Mouse (Mus musculus) megakaryocyte, embryonic 14.5 days (primary cell): ENCODE measurements around the gene Gnas. TPM values are rescaled to one million over a fixed set of nuclear protein-coding genes. Genes with fewer than 3 reads are reported as not detected.

ENCODE experiments used
- H3K27me3 ChIP-seq: replicated peaks from 2 replicates; pipeline ENCODE3; 2012; ENCODE audit warnings: inconsistent platforms
- H3K36me3 ChIP-seq: replicated peaks from 2 replicates; pipeline ENCODE3; 2012; ENCODE audit warnings: low read length, inconsistent platforms, mixed read lengths
- H3K4me1 ChIP-seq: 2 replicates; pipeline ENCODE4 v1.6.1; 2012; ENCODE audit warnings: inconsistent platforms
- H3K4me3 ChIP-seq: replicated peaks from 2 replicates; pipeline ENCODE3; 2012; ENCODE audit warnings: moderate library complexity, mild to moderate bottlenecking, inconsistent platforms
- H3K9me3 ChIP-seq: 2 replicates; pipeline ENCODE4 v1.6.1; 2012; ENCODE audit warnings: inconsistent platforms
- FLI1 ChIP-seq: IDR thresholded peaks from 2 replicates; pipeline ENCODE4 v1.6.1; 2012; ENCODE audit warnings: low read length, inconsistent platforms, mixed read lengths
- GATA1 ChIP-seq: IDR thresholded peaks from 3 replicates; pipeline ENCODE4 v1.6.1; 2012; ENCODE audit warnings: mixed read lengths, low read length, inconsistent platforms, borderline replicate concordance
- polyA plus RNA-seq: library from polyadenylated mRNA; stranded (reverse); fragments of >175 nt; gene quantifications from 2 replicates; pipeline ENCODE4 v1.2.3, GENCODE M21; 2012; ENCODE audit warnings: low replicate concordance; ENCODE audit not compliant: insufficient read depth

Gnas gene
- polyA plus RNA-seq = 1,157 and 1,276 TPM in 2 replicates

DNA sequence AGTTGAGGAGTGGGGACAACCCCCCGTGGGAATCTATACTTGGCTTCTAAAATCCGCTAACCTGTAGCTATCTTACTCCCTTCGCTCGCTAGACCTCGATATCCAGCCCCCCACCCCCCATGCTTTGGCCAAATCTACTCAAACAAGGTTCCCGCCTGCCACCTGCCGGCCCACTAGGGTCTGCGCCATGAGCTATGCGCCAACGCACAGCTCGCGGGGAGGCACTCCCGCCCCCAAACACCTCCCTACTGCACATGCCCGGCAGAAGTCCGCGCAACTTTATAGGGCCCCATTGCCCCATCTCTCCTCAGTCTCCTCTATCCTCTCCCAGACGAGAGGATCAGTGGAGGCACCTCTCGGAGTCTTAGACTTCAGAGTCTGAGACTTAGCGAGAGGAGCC is at the start of gene Gnas:
Gene Gnas (plus strand): TSS at position 310 of the 400 bp plus-strand sequence.
- TF ChIP-seq GATA1 = no peak
- TF ChIP-seq FLI1 = no peak
- Histone ChIP-seq H3K4me3 (no peak within 1 kb of the TSS), H3K4me1 (peaks cover 8% of the 10 kb centered on the region), H3K27me3 (peaks cover 64% of the 10 kb centered on the region), H3K9me3 (peaks cover 30% of the 10 kb centered on the region), H3K36me3 (peaks cover 99% of the 10 kb centered on the region)

DNA sequence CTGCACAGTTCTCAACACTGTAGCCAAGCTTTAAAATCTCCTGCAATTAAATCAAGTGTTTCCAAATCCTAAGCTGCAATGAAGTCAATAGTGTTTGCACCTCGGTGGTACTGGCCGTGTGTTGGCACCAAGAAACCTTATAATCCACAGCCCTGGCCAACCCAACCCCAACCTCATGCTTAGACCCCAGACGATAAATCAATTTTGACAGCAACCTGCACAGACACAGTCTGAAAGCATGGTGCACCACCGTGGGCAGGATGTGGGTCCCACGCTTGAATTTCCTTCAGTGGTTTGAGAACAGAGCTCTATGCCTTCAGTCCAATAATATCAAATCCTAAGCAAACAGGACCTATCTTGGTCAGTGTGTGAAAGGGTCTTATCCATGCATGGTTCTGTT is 41.7 kb upstream of the Gnas start:
- Histone ChIP-seq H3K4me1 (no peaks in the 10 kb centered on the region), H3K27me3 (peaks cover 3% of the 10 kb centered on the region), H3K9me3 (peaks cover 36% of the 10 kb centered on the region), H3K36me3 (no peaks in the 10 kb centered on the region), H3K4me3 (no peak overlapping the region)
- TF ChIP-seq FLI1 = no peak
- no peak for TF ChIP-seq GATA1

GRCm38 (mm10) chr2:174251963-174252362 is 32.2 kb upstream of the Gnas start:
- H3K9me3 ChIP-seq = 0 out of 2 replicates have a peak, but pooled peaks cover 3% of the 10 kb centered on the region
- no peaks in the 10 kb centered on the region for H3K36me3 ChIP-seq
- TF ChIP-seq GATA1 = no peak
- TF ChIP-seq FLI1 = no peak
- H3K4me1 ChIP-seq = no peaks in the 10 kb centered on the region
- H3K4me3 ChIP-seq = no peak overlapping the region
- peaks cover 16% of the 10 kb centered on the region for H3K27me3 ChIP-seq

DNA sequence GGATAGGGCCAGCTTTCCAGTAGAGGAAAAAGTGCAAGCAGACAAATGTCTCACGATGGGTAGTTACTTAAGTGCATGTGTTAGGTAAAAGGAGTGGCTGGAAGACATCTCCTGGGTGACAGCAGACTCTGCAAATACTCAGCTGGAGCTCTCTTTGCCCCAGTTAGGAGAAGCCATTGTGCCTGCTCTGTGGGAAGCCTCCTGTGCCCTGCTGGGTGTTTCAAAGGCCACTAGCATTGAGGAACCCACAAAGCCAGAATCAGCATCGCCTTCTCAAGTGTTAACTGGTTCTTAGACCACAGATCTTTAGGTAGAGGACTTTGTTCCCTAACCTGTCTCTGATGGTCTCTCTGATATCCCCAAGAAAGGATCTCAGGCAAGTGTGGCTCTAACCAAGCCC is 26.8 kb upstream of the Gnas start:
- peaks cover 23% of the 10 kb centered on the region for H3K27me3 ChIP-seq
- TF ChIP-seq FLI1 (no peak), GATA1 (no peak)
- H3K4me3 ChIP-seq = no peak overlapping the region

GRCm38 (mm10) chr2:174260004-174260403 is 24.1 kb upstream of the Gnas start:
- no peak for TF ChIP-seq FLI1
- TF ChIP-seq GATA1 = no peak
- peaks cover 12% of the 10 kb centered on the region for H3K36me3 ChIP-seq
- H3K4me3 ChIP-seq = no peak overlapping the region
- no peaks in the 10 kb centered on the region for H3K9me3 ChIP-seq
- H3K27me3 ChIP-seq = peaks cover 23% of the 10 kb centered on the region
- peaks cover 12% of the 10 kb centered on the region for H3K4me1 ChIP-seq

More for the DNA sequence above, 26.8 kb upstream of the Gnas start:
- H3K4me1 ChIP-seq = no peaks in the 10 kb centered on the region
- no peaks in the 10 kb centered on the region for H3K36me3 ChIP-seq
- no peaks in the 10 kb centered on the region for H3K9me3 ChIP-seq

- TF ChIP-seq GATA1 = no peak
- TF ChIP-seq FLI1 = no peak
- Histone ChIP-seq H3K27me3 (peaks cover 17% of the 10 kb centered on the region), H3K9me3 (no peaks in the 10 kb centered on the region), H3K36me3 (peaks cover 23% of the 10 kb centered on the region), H3K4me1 (peaks cover 12% of the 10 kb centered on the region), H3K4me3 (no peak overlapping the region)
Measured at GRCm38 (mm10) chr2:174260908-174261800, 23.0 kb upstream of the Gnas start.

DNA sequence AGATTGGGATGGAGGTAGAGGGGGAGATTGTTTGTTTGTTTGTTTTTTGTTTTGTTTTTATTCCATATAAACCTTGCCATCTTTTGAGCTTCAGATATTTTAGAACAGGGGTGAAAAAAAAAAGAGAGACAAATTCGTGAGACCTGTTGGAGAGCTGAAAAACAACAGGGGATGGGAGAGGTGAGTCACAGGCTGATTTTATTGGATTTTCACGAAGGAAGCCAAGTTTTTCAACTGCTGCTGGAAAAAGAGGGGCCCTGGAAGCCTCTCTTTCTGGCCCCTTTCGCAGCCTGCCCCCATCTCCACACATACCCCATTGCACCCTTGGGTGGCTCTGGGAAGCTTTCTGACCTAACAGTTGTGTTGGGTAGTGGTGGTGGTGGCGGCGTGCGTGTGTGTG is 22.3 kb upstream of the Gnas start:
- TF ChIP-seq FLI1 = no peak
- no peak for TF ChIP-seq GATA1
- H3K36me3 ChIP-seq = peaks cover 29% of the 10 kb centered on the region
- H3K9me3 ChIP-seq = no peaks in the 10 kb centered on the region
- H3K4me1 ChIP-seq = peaks cover 12% of the 10 kb centered on the region
- no peak overlapping the region for H3K4me3 ChIP-seq
- peaks cover 11% of the 10 kb centered on the region for H3K27me3 ChIP-seq

DNA sequence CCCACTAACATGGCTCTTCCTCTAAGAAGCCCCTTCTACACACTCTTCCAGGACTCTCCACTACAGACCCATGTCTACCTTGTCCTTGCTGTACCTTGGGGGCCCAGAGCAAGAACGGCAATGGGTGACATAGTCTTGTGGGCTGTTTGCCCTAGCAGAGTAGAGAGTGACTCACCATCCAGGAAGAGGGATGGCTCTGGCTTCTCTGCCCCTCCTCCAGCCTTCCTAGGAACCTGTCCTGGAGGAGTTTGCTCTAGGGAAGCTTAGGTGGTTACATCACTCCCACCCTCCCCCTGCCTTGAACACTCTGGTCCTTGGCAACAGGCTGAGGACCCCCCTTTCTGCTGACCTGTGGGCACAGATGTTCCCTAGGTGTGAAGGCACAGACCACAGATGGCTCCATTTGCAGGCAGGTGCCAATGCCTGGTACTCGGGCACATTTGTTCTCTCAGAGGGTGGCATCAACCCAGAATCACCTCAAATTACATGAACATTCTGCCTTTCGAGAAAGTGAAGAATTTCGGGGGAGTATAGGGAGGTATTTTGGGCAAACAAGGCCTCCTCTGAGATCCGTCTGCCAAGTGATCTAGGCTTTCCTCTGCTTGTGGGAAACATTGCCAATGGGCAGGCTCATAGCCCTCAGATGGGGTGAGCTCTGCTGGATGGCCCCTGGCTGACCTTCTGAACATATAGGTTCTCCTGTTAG is 20.9 kb upstream of the Gnas start:
- Histone ChIP-seq H3K27me3 (peaks cover 9% of the 10 kb centered on the region), H3K9me3 (no peaks in the 10 kb centered on the region), H3K4me1 (peaks cover 12% of the 10 kb centered on the region), H3K36me3 (peaks cover 43% of the 10 kb centered on the region), H3K4me3 (no peak overlapping the region)
- TF ChIP-seq GATA1 (no peak), FLI1 (no peak)

DNA sequence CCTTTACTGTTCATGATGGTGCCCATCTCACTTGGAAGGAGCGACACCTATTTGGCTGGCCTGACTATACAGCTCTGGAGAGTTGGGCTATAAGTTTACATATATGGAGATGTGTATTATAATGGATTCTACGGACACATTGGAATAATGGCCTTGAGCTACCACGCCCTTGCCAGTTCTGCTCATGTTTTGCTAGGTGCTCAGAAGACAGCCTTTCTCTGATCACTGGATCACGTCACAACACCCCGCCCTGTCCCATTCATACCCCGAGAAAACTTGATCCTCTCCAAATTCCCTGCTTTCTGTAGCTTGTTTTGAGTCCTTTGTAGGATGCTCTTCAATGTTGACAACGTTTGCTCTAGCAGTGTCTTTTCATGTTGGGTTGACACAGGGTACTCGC is 19.9 kb upstream of the Gnas start:
- no peak overlapping the region for H3K4me3 ChIP-seq
- no peaks in the 10 kb centered on the region for H3K9me3 ChIP-seq
- peaks cover 5% of the 10 kb centered on the region for H3K27me3 ChIP-seq
- peaks cover 53% of the 10 kb centered on the region for H3K36me3 ChIP-seq
- peaks cover 12% of the 10 kb centered on the region for H3K4me1 ChIP-seq
- no peak for TF ChIP-seq FLI1
- TF ChIP-seq GATA1 = no peak

GRCm38 (mm10) chr2:174270416-174270815 is 13.7 kb upstream of the Gnas start:
- peaks cover 4% of the 10 kb centered on the region; the same call in 1 of the 2 replicates for H3K4me1 ChIP-seq
- H3K36me3 ChIP-seq = peaks cover 93% of the 10 kb centered on the region
- no peaks in the 10 kb centered on the region for H3K27me3 ChIP-seq
- TF ChIP-seq FLI1 = no peak
- no peak for TF ChIP-seq GATA1
- no peak overlapping the region for H3K4me3 ChIP-seq
- H3K9me3 ChIP-seq = no peaks in the 10 kb centered on the region
